Mouse (Mus musculus) embryonic facial prominence, embryonic 11.5 days (tissue): Measurements from ENCODE around the gene Asb7. TPM values are rescaled to one million over a fixed set of nuclear protein-coding genes. Genes with fewer than 3 reads are reported as not detected.

ENCODE experiments used
- ATAC-seq: fragments of 200-750 bp; cut with Nextera tagmentation; replicated peaks from 2 replicates; pipeline ENCODE4 v1.8.0; 2017; ENCODE audit warnings: low read depth; ENCODE audit not compliant: insufficient number of reproducible peaks, low FRiP score, low TSS enrichment
- DNase-seq: peaks from one replicate; pipeline ENCODE4 v3.0.0-alpha.2; 2015; ENCODE audit warnings: low spot score
- H3K27ac ChIP-seq: fragments of 300-500 bp; sonication (generic); replicated peaks from 2 replicates; pipeline ENCODE4 v1.5.1; 2014; ENCODE audit warnings: mild to moderate bottlenecking, low read depth, low read length, control low read depth
- H3K27me3 ChIP-seq: fragments of 300-500 bp; sonication (generic); 2 replicates; pipeline ENCODE4 v1.6.1; 2014; ENCODE audit warnings: mild to moderate bottlenecking, low read length, moderate library complexity, mixed read lengths; ENCODE audit not compliant: control insufficient read depth, insufficient read depth
- H3K36me3 ChIP-seq: fragments of 300-500 bp; sonication (generic); replicated peaks from 2 replicates; pipeline ENCODE4 v1.6.1; 2014; ENCODE audit warnings: low read depth, mild to moderate bottlenecking, low read length, moderate library complexity, mixed read lengths; ENCODE audit not compliant: control insufficient read depth, insufficient read depth
- H3K4me1 ChIP-seq: fragments of 300-500 bp; sonication (generic); 2 replicates; pipeline ENCODE4 v1.6.1; 2014; ENCODE audit warnings: low read length, mixed read lengths; ENCODE audit not compliant: control insufficient read depth, insufficient read depth
- H3K4me2 ChIP-seq: fragments of 300-500 bp; sonication (generic); 2 replicates; pipeline ENCODE4 v1.6.1; 2014; ENCODE audit warnings: low read depth, mild to moderate bottlenecking, control low read depth, low read length, moderate library complexity
- H3K4me3 ChIP-seq: fragments of 300-500 bp; sonication (generic); 2 replicates; pipeline ENCODE4 v1.5.1; 2014; ENCODE audit warnings: low read depth, low read length, control low read depth
- H3K9ac ChIP-seq: fragments of 300-500 bp; sonication (generic); replicated peaks from 2 replicates; pipeline ENCODE4 v1.6.1; 2014; ENCODE audit warnings: mild to moderate bottlenecking, control low read depth, low read length
- H3K9me3 ChIP-seq: fragments of 300-500 bp; sonication (generic); replicated peaks from 2 replicates; pipeline ENCODE4 v1.6.1; 2016; ENCODE audit warnings: mild to moderate bottlenecking, low read length, inconsistent platforms, mixed read lengths; ENCODE audit not compliant: control insufficient read depth
- WGBS: fragments of 180-500 bp; shearing (Covaris S2); extraction: QIAGEN DNeasy Blood & Tissue Kit; methylation state at CpG from one replicate; pipeline ENCODE4 v1.1.7; 2014; 5-methylcytosine and 5-hydroxymethylcytosine counted together
- polyA plus RNA-seq: library from polyadenylated mRNA; unstranded; fragments of >200 nt; fragmentation: Nextera tagmentation; extraction: Ambion mirVana; gene quantifications from 2 replicates; pipeline ENCODE4 v1.2.1, GENCODE M21; 2014

The Asb7 gene
- polyA plus RNA-seq, 1 experiment from 2014 or later: 17.1 TPM

- Histone ChIP-seq H3K4me2 (no peak overlapping the region), H3K9me3 (no peaks in the 10 kb centered on the region), H3K36me3 (peaks cover 4% of the 10 kb centered on the region; the same call in 1 of the 2 replicates), H3K27ac (no peak overlapping the region), H3K4me1 (no peaks in the 10 kb centered on the region), H3K9ac (no peak overlapping the region), H3K27me3 (no peaks in the 10 kb centered on the region), H3K4me3 (no peak overlapping the region)
- DNase-seq (no peak), ATAC-seq (no peak)
- WGBS: 90% methylated on average over 5 of the region's 5 CpGs
These were observed 7.1 kb downstream of the Asb7 start for GRCm38 (mm10) chr7:66682119-66682863.

DNA sequence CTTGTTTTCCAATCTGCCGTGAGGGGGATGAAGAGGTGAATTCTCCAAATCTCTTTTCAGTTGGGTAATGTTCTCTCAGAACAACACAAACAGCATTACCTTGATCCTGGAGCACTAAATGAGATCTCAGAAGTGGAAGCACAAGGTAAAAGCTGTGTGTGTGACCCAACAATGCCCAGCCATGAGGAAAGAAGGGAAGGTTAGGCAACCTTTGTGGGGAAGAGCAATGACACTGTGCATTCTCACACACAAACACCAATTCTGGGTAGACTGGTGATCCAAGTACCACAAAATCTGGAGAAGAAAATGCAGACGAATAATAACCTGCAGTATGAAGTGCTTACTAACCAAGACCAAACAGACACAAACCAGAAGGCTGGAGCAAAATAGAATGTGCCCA, 13.6 kb downstream of the Asb7 start:
- Histone ChIP-seq H3K4me3 (no peak overlapping the region), H3K4me2 (no peak overlapping the region), H3K36me3 (peaks cover 19% of the 10 kb centered on the region), H3K4me1 (no peaks in the 10 kb centered on the region), H3K27ac (no peak overlapping the region), H3K9ac (no peak overlapping the region), H3K27me3 (no peaks in the 10 kb centered on the region), H3K9me3 (no peaks in the 10 kb centered on the region)
- WGBS: 93% methylated on average over 2 of the region's 2 CpGs
- ATAC-seq: no peak
- DNase-seq: no peak

DNA sequence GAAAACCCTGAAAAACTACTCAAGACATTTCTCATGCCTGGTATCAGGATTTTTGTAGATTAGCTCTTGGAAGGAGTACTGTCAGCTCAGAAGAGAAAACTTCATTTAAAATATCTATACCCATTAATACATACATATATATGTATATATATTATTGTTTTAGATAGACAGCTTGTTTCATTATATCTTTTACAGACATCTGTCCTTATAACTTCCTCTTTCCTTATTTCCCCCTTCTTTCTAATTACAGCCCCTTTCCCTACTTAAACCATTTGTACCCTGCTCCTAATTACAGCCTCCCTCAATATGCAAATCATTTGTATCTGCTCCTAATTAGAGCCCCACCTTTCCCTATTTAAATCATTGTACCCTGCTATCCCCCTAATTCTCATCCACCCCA, 22.3 kb downstream of the Asb7 start:
- Histone ChIP-seq H3K4me2 (no peak overlapping the region), H3K36me3 (peaks cover 2% of the 10 kb centered on the region), H3K9ac (no peak overlapping the region), H3K4me3 (no peak overlapping the region), H3K4me1 (no peaks in the 10 kb centered on the region), H3K27me3 (no peaks in the 10 kb centered on the region), H3K9me3 (no peaks in the 10 kb centered on the region), H3K27ac (no peak overlapping the region)
- DNase-seq (no peak), ATAC-seq (no peak)

DNA sequence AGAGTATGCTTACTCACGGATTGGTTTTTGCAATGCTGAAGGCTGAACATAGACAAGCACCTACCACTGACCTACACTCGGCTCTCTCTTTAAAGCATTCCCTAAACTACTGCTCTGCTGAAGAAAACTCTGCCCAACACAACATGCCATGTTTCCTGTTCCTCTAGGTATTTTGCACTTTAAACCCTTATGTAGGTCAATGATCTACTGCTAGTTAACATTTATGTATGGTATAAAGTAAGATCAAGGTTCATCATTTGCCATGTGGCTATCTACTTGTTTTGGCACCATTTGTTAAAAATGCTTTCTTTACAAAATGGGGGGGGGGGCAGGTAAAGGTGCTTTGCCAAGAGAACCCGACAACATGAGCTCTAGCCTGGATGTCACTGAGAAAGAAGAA, 25.8 kb downstream of the Asb7 start:
- no peak overlapping the region for H3K4me2 ChIP-seq
- H3K4me1 ChIP-seq: no peaks in the 10 kb centered on the region
- H3K27ac ChIP-seq: no peak overlapping the region
- no peaks in the 10 kb centered on the region for H3K27me3 ChIP-seq
- no peak overlapping the region for H3K9ac ChIP-seq
- H3K9me3 ChIP-seq: no peaks in the 10 kb centered on the region
- no peak for DNase-seq
- ATAC-seq: no peak
- 90% methylated on average over 3 of the region's 3 CpGs for WGBS
- H3K4me3 ChIP-seq: no peak overlapping the region
- no peaks in the 10 kb centered on the region for H3K36me3 ChIP-seq

DNA sequence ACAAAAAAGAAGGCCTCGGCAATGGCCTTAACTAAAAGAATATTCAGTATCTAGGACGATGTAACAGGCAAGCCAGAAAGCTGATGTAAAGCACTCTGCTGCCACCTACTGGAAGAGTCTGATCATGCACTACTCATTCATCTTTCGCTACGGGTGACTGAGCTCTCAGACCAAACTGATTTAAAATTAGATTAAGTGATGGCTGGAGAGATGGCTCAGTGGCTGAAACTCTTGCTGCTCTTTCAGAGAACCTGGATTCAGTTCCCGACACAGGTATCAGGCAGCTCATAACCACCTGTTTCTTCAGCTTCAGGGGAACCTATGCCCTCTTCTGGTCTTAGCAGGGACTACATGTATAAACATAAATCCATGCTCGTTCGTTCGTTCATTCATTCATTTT, 27.8 kb downstream of the Asb7 start:
- H3K4me3 ChIP-seq: no peak overlapping the region
- peak; percentile 88 for DNase-seq
- H3K9me3 ChIP-seq: no peaks in the 10 kb centered on the region
- no peaks in the 10 kb centered on the region for H3K4me1 ChIP-seq
- no peak overlapping the region for H3K4me2 ChIP-seq
- H3K27me3 ChIP-seq: no peaks in the 10 kb centered on the region
- H3K9ac ChIP-seq: no peak overlapping the region
- H3K36me3 ChIP-seq: no peaks in the 10 kb centered on the region
- WGBS: 17% methylated on average over 8 of the region's 8 CpGs
- no peak for ATAC-seq
- H3K27ac ChIP-seq: no peak overlapping the region

- no peaks in the 10 kb centered on the region for H3K9me3 ChIP-seq
- H3K27ac ChIP-seq: no peak overlapping the region
- H3K4me3 ChIP-seq: no peak overlapping the region
- 78% methylated on average over 8 of the region's 8 CpGs for WGBS
- H3K9ac ChIP-seq: no peak overlapping the region
- no peak overlapping the region for H3K4me2 ChIP-seq
- H3K27me3 ChIP-seq: no peaks in the 10 kb centered on the region
- no peaks in the 10 kb centered on the region for H3K36me3 ChIP-seq
- no peak for DNase-seq
- no peaks in the 10 kb centered on the region for H3K4me1 ChIP-seq
- ATAC-seq: no peak
These were observed 28.4 kb downstream of the Asb7 start for GRCm38 (mm10) chr7:66660972-66661371.

- Histone ChIP-seq H3K27ac (no peak overlapping the region), H3K27me3 (no peaks in the 10 kb centered on the region), H3K9me3 (no peaks in the 10 kb centered on the region), H3K4me3 (no peak overlapping the region), H3K4me2 (no peak overlapping the region), H3K9ac (no peak overlapping the region), H3K36me3 (no peaks in the 10 kb centered on the region), H3K4me1 (no peaks in the 10 kb centered on the region)
- no peak for ATAC-seq
- DNase-seq: peak; percentile 27
- WGBS: 77% methylated on average over 7 of the region's 7 CpGs
These were observed 29.1 kb downstream of the Asb7 start for GRCm38 (mm10) chr7:66660291-66660690.

GRCm38 (mm10) chr7:66655471-66655870, 33.9 kb downstream of the Asb7 start:
- H3K4me2 ChIP-seq: no peak overlapping the region
- H3K27ac ChIP-seq: no peak overlapping the region
- H3K9me3 ChIP-seq: no peaks in the 10 kb centered on the region
- no peaks in the 10 kb centered on the region; the same call in 1 of the 2 replicates for H3K36me3 ChIP-seq
- no peaks in the 10 kb centered on the region for H3K4me1 ChIP-seq
- ATAC-seq: no peak
- H3K27me3 ChIP-seq: no peaks in the 10 kb centered on the region
- no peak for DNase-seq
- 87% methylated on average over 9 of the region's 9 CpGs for WGBS
- no peak overlapping the region for H3K9ac ChIP-seq
- H3K4me3 ChIP-seq: no peak overlapping the region
